Mouse (Mus musculus): ENCODE data around the gene Atp5d. TPM values are rescaled to one million over a fixed set of nuclear protein-coding genes. Genes with fewer than 3 reads are reported as not detected.
A peak's percentile ranks its signal among the peaks of the same experiment; 100 is the strongest.

Atp5d gene
- polyA plus RNA-seq (2014; fragmentation: Nextera tagmentation; extraction: Ambion mirVana), result 412 and 467 TPM in 2 replicates

GRCm38 (mm10) chr10:80138553-80139438 lies at the start of gene Atp5d:
Gene Atp5d (plus strand): TSS chr10:80138632.
- Histone ChIP-seq H3K27ac (ENCODE audit: low read depth, low read length) (peak within 1 kb of the TSS; percentile 93), H3K4me3 (ENCODE audit: low read depth, low read length) (peak within 1 kb of the TSS; percentile 83), H3K27me3 (replicated peaks; ENCODE audit: control insufficient read depth, insufficient read depth, low read length) (0 out of 2 replicates have a peak, but pooled peaks cover 5% of the 10 kb centered on the region), H3K9ac (ENCODE audit: low read length) (peak within 1 kb of the TSS; percentile 93), H3K36me3 (ENCODE audit: control insufficient read depth, insufficient read depth, low read length) (peaks cover 27% of the 10 kb centered on the region), H3K9me3 (replicated peaks; ENCODE audit: control insufficient read depth, low read length) (no peaks in the 10 kb centered on the region), H3K4me2 (ENCODE audit: low read length) (peak within 1 kb of the TSS; percentile 95), H3K4me1 (ENCODE audit: control insufficient read depth, insufficient read depth, low read length) (peaks cover 24% of the 10 kb centered on the region)
- DNase-seq (ENCODE audit: low spot score) (peak; percentile 77), ATAC-seq (peak; percentile 5)
- under 1% methylated on average over 81 of the region's 94 CpGs for WGBS

DNA sequence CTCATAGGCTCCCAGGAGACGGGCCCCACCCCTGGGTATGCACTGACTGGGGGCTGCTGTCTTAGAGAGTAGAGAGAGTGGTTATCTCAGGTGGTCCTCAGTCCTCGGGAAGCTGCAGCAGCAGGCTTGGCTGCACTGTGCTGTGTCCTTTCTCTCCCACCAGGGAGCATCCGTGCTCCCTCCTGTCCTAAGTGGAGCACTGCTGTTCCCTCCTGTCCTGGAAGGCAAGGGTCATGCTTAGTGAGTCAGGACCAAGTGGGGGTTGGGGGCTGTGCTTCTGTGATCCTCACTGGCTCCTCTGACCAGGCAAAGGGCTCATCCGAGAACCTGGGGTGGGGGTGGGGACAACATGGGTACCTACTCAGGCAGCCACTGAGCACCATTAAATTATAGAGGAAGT lies 49.3 kb upstream of the Atp5d start:
- Histone ChIP-seq H3K27ac (ENCODE audit: low read depth, low read length) (no peak overlapping the region), H3K9ac (ENCODE audit: low read length) (no peak overlapping the region), H3K4me2 (ENCODE audit: low read length) (no peak overlapping the region), H3K27me3 (replicated peaks; ENCODE audit: control insufficient read depth, insufficient read depth, low read length) (no peaks in the 10 kb centered on the region), H3K4me3 (ENCODE audit: low read depth, low read length) (no peak overlapping the region), H3K36me3 (ENCODE audit: control insufficient read depth, insufficient read depth, low read length) (peaks cover 8% of the 10 kb centered on the region; the same call in 1 of the 2 replicates), H3K9me3 (replicated peaks; ENCODE audit: control insufficient read depth, low read length) (no peaks in the 10 kb centered on the region), H3K4me1 (ENCODE audit: control insufficient read depth, insufficient read depth, low read length) (no peaks in the 10 kb centered on the region)
- no peak for ATAC-seq
- no peak for DNase-seq (ENCODE audit: low spot score)
- WGBS, result 57% methylated on average over 4 of the region's 4 CpGs

DNA sequence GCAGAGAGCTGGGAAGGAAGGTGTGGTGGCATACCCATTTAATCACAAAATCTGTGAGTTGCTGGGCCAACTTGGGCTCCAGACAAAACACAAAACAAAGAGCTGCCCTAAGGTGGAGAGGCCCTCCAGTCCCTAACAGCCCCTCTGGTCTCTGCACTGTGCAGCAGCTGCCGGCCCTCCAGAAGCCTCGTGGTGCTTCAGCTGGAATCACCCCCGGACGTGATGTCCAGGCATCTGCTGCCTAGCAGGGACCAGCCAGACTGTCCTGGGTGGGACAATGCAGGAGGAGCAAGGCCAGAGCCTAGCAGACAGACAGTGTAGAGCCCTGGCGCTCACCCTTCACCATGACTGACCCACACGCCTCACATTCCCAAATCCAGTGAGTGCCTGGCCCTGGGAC lies 46.9 kb upstream of the Atp5d start:
- H3K9ac ChIP-seq (ENCODE audit: low read length), result no peak overlapping the region
- DNase-seq (ENCODE audit: low spot score) (no peak), ATAC-seq (no peak)
- no peak overlapping the region for H3K4me3 ChIP-seq (ENCODE audit: low read depth, low read length)
- H3K4me2 ChIP-seq (ENCODE audit: low read length), result no peak overlapping the region
- H3K4me1 ChIP-seq (ENCODE audit: control insufficient read depth, insufficient read depth, low read length), result no peaks in the 10 kb centered on the region
- H3K27me3 ChIP-seq (replicated peaks; ENCODE audit: control insufficient read depth, insufficient read depth, low read length), result no peaks in the 10 kb centered on the region
- WGBS, result 93% methylated on average over 6 of the region's 6 CpGs
- no peaks in the 10 kb centered on the region for H3K36me3 ChIP-seq (ENCODE audit: control insufficient read depth, insufficient read depth, low read length)
- no peak overlapping the region for H3K27ac ChIP-seq (ENCODE audit: low read depth, low read length)
- no peaks in the 10 kb centered on the region for H3K9me3 ChIP-seq (replicated peaks; ENCODE audit: control insufficient read depth, low read length)

DNA sequence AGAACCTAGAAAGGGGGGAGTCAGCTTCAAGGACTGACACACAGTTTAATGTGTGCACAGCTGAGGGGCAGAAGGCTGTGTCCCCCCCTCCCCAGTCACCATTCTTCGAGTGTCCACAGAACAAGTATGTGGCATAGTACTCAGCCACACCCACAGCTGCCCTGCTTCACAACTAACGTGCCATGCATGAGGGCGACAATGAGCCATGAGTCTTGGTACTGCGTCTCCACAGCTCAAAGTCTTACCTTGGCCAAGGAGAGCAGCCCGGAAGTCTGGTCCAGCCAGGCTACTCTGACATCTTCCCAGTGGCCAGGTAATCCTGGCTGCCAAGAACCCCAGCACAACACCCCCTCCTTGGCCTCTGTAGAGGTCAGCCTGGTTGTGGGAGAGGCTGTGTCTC lies 45.7 kb upstream of the Atp5d start:
- Histone ChIP-seq H3K9me3 (replicated peaks; ENCODE audit: control insufficient read depth, low read length) (no peaks in the 10 kb centered on the region), H3K4me3 (ENCODE audit: low read depth, low read length) (no peak overlapping the region), H3K9ac (ENCODE audit: low read length) (no peak overlapping the region), H3K27ac (ENCODE audit: low read depth, low read length) (no peak overlapping the region), H3K27me3 (replicated peaks; ENCODE audit: control insufficient read depth, insufficient read depth, low read length) (no peaks in the 10 kb centered on the region), H3K4me2 (ENCODE audit: low read length) (no peak overlapping the region), H3K36me3 (ENCODE audit: control insufficient read depth, insufficient read depth, low read length) (no peaks in the 10 kb centered on the region), H3K4me1 (ENCODE audit: control insufficient read depth, insufficient read depth, low read length) (no peaks in the 10 kb centered on the region)
- WGBS, result 88% methylated on average over 5 of the region's 5 CpGs
- no peak for ATAC-seq
- no peak for DNase-seq (ENCODE audit: low spot score)

- no peak overlapping the region for H3K4me2 ChIP-seq (ENCODE audit: low read length)
- H3K27ac ChIP-seq (ENCODE audit: low read depth, low read length), result no peak overlapping the region
- H3K9ac ChIP-seq (ENCODE audit: low read length), result no peak overlapping the region
- H3K9me3 ChIP-seq (replicated peaks; ENCODE audit: control insufficient read depth, low read length), result no peaks in the 10 kb centered on the region
- H3K4me3 ChIP-seq (ENCODE audit: low read depth, low read length), result no peak overlapping the region
- H3K36me3 ChIP-seq (ENCODE audit: control insufficient read depth, insufficient read depth, low read length), result no peaks in the 10 kb centered on the region
- DNase-seq (ENCODE audit: low spot score) (no peak), ATAC-seq (no peak)
- 90% methylated on average over 6 of the region's 6 CpGs for WGBS
- no peaks in the 10 kb centered on the region for H3K27me3 ChIP-seq (replicated peaks; ENCODE audit: control insufficient read depth, insufficient read depth, low read length)
- H3K4me1 ChIP-seq (ENCODE audit: control insufficient read depth, insufficient read depth, low read length), result no peaks in the 10 kb centered on the region
Observed at GRCm38 (mm10) chr10:80094085-80094484, 44.3 kb upstream of the Atp5d start.

GRCm38 (mm10) chr10:80094684-80095083 lies 43.7 kb upstream of the Atp5d start:
- Histone ChIP-seq H3K9me3 (replicated peaks; ENCODE audit: control insufficient read depth, low read length) (no peaks in the 10 kb centered on the region), H3K27me3 (replicated peaks; ENCODE audit: control insufficient read depth, insufficient read depth, low read length) (no peaks in the 10 kb centered on the region), H3K27ac (ENCODE audit: low read depth, low read length) (no peak overlapping the region), H3K9ac (ENCODE audit: low read length) (no peak overlapping the region), H3K4me3 (ENCODE audit: low read depth, low read length) (no peak overlapping the region), H3K4me2 (ENCODE audit: low read length) (no peak overlapping the region), H3K36me3 (ENCODE audit: control insufficient read depth, insufficient read depth, low read length) (no peaks in the 10 kb centered on the region), H3K4me1 (ENCODE audit: control insufficient read depth, insufficient read depth, low read length) (no peaks in the 10 kb centered on the region)
- no peak for DNase-seq (ENCODE audit: low spot score)
- ATAC-seq, result no peak
- WGBS, result 85% methylated on average over 3 of the region's 3 CpGs

- no peak overlapping the region for H3K4me2 ChIP-seq (ENCODE audit: low read length)
- ATAC-seq (no peak), DNase-seq (ENCODE audit: low spot score) (no peak)
- H3K27ac ChIP-seq (ENCODE audit: low read depth, low read length), result no peak overlapping the region
- H3K36me3 ChIP-seq (ENCODE audit: control insufficient read depth, insufficient read depth, low read length), result no peaks in the 10 kb centered on the region
- H3K9ac ChIP-seq (ENCODE audit: low read length), result no peak overlapping the region
- no peaks in the 10 kb centered on the region for H3K27me3 ChIP-seq (replicated peaks; ENCODE audit: control insufficient read depth, insufficient read depth, low read length)
- H3K9me3 ChIP-seq (replicated peaks; ENCODE audit: control insufficient read depth, low read length), result no peaks in the 10 kb centered on the region
- H3K4me3 ChIP-seq (ENCODE audit: low read depth, low read length), result no peak overlapping the region
- 97% methylated on average over 5 of the region's 5 CpGs for WGBS
- no peaks in the 10 kb centered on the region for H3K4me1 ChIP-seq (ENCODE audit: control insufficient read depth, insufficient read depth, low read length)
Observed at GRCm38 (mm10) chr10:80095547-80095946, 42.9 kb upstream of the Atp5d start.

- 29% methylated on average over 3 of the region's 7 CpGs for WGBS
Observed at GRCm38 (mm10) chr10:80097275-80097674, 41.2 kb upstream of the Atp5d start.

DNA sequence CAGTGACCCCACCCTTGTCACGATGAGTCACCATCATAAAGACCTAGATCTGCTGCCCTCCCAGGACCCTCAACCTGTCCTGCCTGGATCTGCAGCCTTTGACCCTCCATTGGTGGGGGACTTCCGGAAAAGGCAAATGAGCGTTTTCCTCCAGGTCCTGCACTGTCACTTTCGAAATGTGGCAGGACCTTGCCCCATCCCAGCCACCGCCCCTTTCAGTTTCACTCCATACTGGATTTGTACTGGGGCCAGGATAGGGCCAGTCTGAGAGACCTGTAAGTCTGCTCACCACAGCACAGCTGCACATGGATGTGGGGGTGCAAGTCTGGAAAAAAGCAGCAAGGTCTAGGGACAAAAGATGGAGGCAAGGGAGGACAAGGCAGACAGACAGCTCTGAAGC lies 39.8 kb upstream of the Atp5d start:
- H3K27ac ChIP-seq (ENCODE audit: low read depth, low read length), result no peak overlapping the region
- DNase-seq (ENCODE audit: low spot score) (no peak), ATAC-seq (no peak)
- H3K4me2 ChIP-seq (ENCODE audit: low read length), result no peak overlapping the region
- H3K9ac ChIP-seq (ENCODE audit: low read length), result no peak overlapping the region
- H3K4me1 ChIP-seq (ENCODE audit: control insufficient read depth, insufficient read depth, low read length), result peaks cover 10% of the 10 kb centered on the region
- no peak overlapping the region for H3K4me3 ChIP-seq (ENCODE audit: low read depth, low read length)
- H3K36me3 ChIP-seq (ENCODE audit: control insufficient read depth, insufficient read depth, low read length), result no peaks in the 10 kb centered on the region
- H3K9me3 ChIP-seq (replicated peaks; ENCODE audit: control insufficient read depth, low read length), result no peaks in the 10 kb centered on the region
- WGBS, result 94% methylated on average over 5 of the region's 5 CpGs
- H3K27me3 ChIP-seq (replicated peaks; ENCODE audit: control insufficient read depth, insufficient read depth, low read length), result no peaks in the 10 kb centered on the region

More at GRCm38 (mm10) chr10:80097275-80097674, 41.2 kb upstream of the Atp5d start:
- Histone ChIP-seq H3K4me2 (ENCODE audit: low read length) (no peak overlapping the region), H3K9ac (ENCODE audit: low read length) (no peak overlapping the region), H3K36me3 (ENCODE audit: control insufficient read depth, insufficient read depth, low read length) (no peaks in the 10 kb centered on the region), H3K27ac (ENCODE audit: low read depth, low read length) (no peak overlapping the region), H3K9me3 (replicated peaks; ENCODE audit: control insufficient read depth, low read length) (no peaks in the 10 kb centered on the region), H3K4me3 (ENCODE audit: low read depth, low read length) (no peak overlapping the region), H3K4me1 (ENCODE audit: control insufficient read depth, insufficient read depth, low read length) (peaks cover 8% of the 10 kb centered on the region), H3K27me3 (replicated peaks; ENCODE audit: control insufficient read depth, insufficient read depth, low read length) (no peaks in the 10 kb centered on the region)
- ATAC-seq (no peak), DNase-seq (ENCODE audit: low spot score) (no peak)
